Mouse (Mus musculus): Measurements from ENCODE around the gene Igfbp2. TPM values are rescaled to one million over a fixed set of nuclear protein-coding genes. Genes with fewer than 3 reads are reported as not detected.

Gene Igfbp2
- polyA plus RNA-seq, 1 experiment from 2014 or later: 329 TPM

GRCm38 (mm10) chr1:72859963-72860362, 35.7 kb downstream of the Igfbp2 start:
- no peaks in the 10 kb centered on the region for H3K9me3 ChIP-seq
- ATAC-seq (replicated peaks): no peak
- H3K36me3 ChIP-seq (replicated peaks): no peaks in the 10 kb centered on the region
- H3K27ac ChIP-seq: no peak overlapping the region
- no peaks in the 10 kb centered on the region for H3K27me3 ChIP-seq (replicated peaks)
- H3K4me2 ChIP-seq: no peak overlapping the region
- 90% methylated on average over 9 of the region's 9 CpGs for WGBS
- H3K4me1 ChIP-seq: peaks cover 11% of the 10 kb centered on the region
- H3K4me3 ChIP-seq: no peak overlapping the region
- H3K9ac ChIP-seq: no peak overlapping the region

- Histone ChIP-seq H3K27ac (no peak overlapping the region), H3K27me3 (replicated peaks) (no peaks in the 10 kb centered on the region), H3K36me3 (replicated peaks) (no peaks in the 10 kb centered on the region), H3K4me2 (no peak overlapping the region), H3K9ac (no peak overlapping the region), H3K4me3 (no peak overlapping the region), H3K4me1 (peaks cover 11% of the 10 kb centered on the region), H3K9me3 (no peaks in the 10 kb centered on the region)
- no peak for ATAC-seq (replicated peaks)
- 92% methylated on average over 2 of the region's 2 CpGs for WGBS
Measured at GRCm38 (mm10) chr1:72860502-72860901, 36.2 kb downstream of the Igfbp2 start.

GRCm38 (mm10) chr1:72861702-72862101, 37.4 kb downstream of the Igfbp2 start:
- H3K4me2 ChIP-seq: no peak overlapping the region
- 86% methylated on average over 2 of the region's 2 CpGs for WGBS
- H3K27me3 ChIP-seq (replicated peaks): no peaks in the 10 kb centered on the region
- no peak overlapping the region for H3K4me3 ChIP-seq
- H3K27ac ChIP-seq: no peak overlapping the region
- no peaks in the 10 kb centered on the region for H3K9me3 ChIP-seq
- no peak overlapping the region for H3K9ac ChIP-seq
- peaks cover 20% of the 10 kb centered on the region for H3K4me1 ChIP-seq
- no peak for ATAC-seq (replicated peaks)
- no peaks in the 10 kb centered on the region for H3K36me3 ChIP-seq (replicated peaks)

- H3K9me3 ChIP-seq: no peaks in the 10 kb centered on the region
- no peak overlapping the region for H3K27ac ChIP-seq
- H3K4me1 ChIP-seq: peaks cover 20% of the 10 kb centered on the region
- H3K4me2 ChIP-seq: no peak overlapping the region
- no peak overlapping the region for H3K9ac ChIP-seq
- H3K27me3 ChIP-seq (replicated peaks): no peaks in the 10 kb centered on the region
- ATAC-seq (replicated peaks): no peak
- no peaks in the 10 kb centered on the region for H3K36me3 ChIP-seq (replicated peaks)
- no peak overlapping the region for H3K4me3 ChIP-seq
- 94% methylated on average over 21 of the region's 21 CpGs for WGBS
Measured at GRCm38 (mm10) chr1:72862248-72862647, 37.9 kb downstream of the Igfbp2 start.

GRCm38 (mm10) chr1:72863692-72864091, 39.4 kb downstream of the Igfbp2 start:
- Histone ChIP-seq H3K9me3 (no peaks in the 10 kb centered on the region), H3K27ac (no peak overlapping the region), H3K4me2 (no peak overlapping the region), H3K27me3 (replicated peaks) (no peaks in the 10 kb centered on the region), H3K36me3 (replicated peaks) (no peaks in the 10 kb centered on the region), H3K9ac (no peak overlapping the region), H3K4me1 (peaks cover 20% of the 10 kb centered on the region), H3K4me3 (no peak overlapping the region)
- WGBS: 90% methylated on average over 8 of the region's 8 CpGs
- ATAC-seq (replicated peaks): no peak

- no peak for ATAC-seq (replicated peaks)
- Histone ChIP-seq H3K36me3 (replicated peaks) (no peaks in the 10 kb centered on the region), H3K27me3 (replicated peaks) (no peaks in the 10 kb centered on the region), H3K27ac (no peak overlapping the region), H3K9me3 (no peaks in the 10 kb centered on the region), H3K4me2 (no peak overlapping the region), H3K4me3 (no peak overlapping the region), H3K4me1 (peaks cover 14% of the 10 kb centered on the region), H3K9ac (no peak overlapping the region)
- 81% methylated on average over 3 of the region's 3 CpGs for WGBS
Measured at GRCm38 (mm10) chr1:72864272-72864671, 40.0 kb downstream of the Igfbp2 start.

- ATAC-seq (replicated peaks): peak; percentile 43
- no peak overlapping the region; the same call in 1 of the 2 replicates for H3K27ac ChIP-seq
- H3K27me3 ChIP-seq (replicated peaks): no peaks in the 10 kb centered on the region
- H3K4me3 ChIP-seq: no peak overlapping the region
- WGBS: 14% methylated on average over 6 of the region's 6 CpGs
- H3K36me3 ChIP-seq (replicated peaks): no peaks in the 10 kb centered on the region
- H3K4me2 ChIP-seq: no peak overlapping the region
- H3K9ac ChIP-seq: no peak overlapping the region
- no peaks in the 10 kb centered on the region for H3K9me3 ChIP-seq
- H3K4me1 ChIP-seq: peaks cover 26% of the 10 kb centered on the region
Measured at GRCm38 (mm10) chr1:72865900-72866299, 41.6 kb downstream of the Igfbp2 start.

- H3K4me3 ChIP-seq: no peak overlapping the region
- H3K9me3 ChIP-seq: no peaks in the 10 kb centered on the region
- 58% methylated on average over 5 of the region's 5 CpGs for WGBS
- H3K36me3 ChIP-seq (replicated peaks): no peaks in the 10 kb centered on the region
- H3K4me1 ChIP-seq: peaks cover 28% of the 10 kb centered on the region
- H3K27ac ChIP-seq: no peak overlapping the region; the same call in 1 of the 2 replicates
- no peak overlapping the region for H3K9ac ChIP-seq
- H3K4me2 ChIP-seq: no peak overlapping the region
- no peak for ATAC-seq (replicated peaks)
- no peaks in the 10 kb centered on the region for H3K27me3 ChIP-seq (replicated peaks)
Measured at GRCm38 (mm10) chr1:72866417-72866816, 42.1 kb downstream of the Igfbp2 start.

- Histone ChIP-seq H3K9me3 (no peaks in the 10 kb centered on the region), H3K4me1 (peaks cover 33% of the 10 kb centered on the region), H3K27me3 (replicated peaks) (no peaks in the 10 kb centered on the region), H3K4me3 (no peak overlapping the region), H3K36me3 (replicated peaks) (no peaks in the 10 kb centered on the region), H3K27ac (no peak overlapping the region), H3K9ac (no peak overlapping the region), H3K4me2 (no peak overlapping the region)
- ATAC-seq (replicated peaks): no peak
- 42% methylated on average over 1 of the region's 1 CpGs for WGBS
Measured at GRCm38 (mm10) chr1:72867346-72867745, 43.0 kb downstream of the Igfbp2 start.

- WGBS: 83% methylated on average over 10 of the region's 10 CpGs
- H3K4me2 ChIP-seq: no peak overlapping the region
- no peak for ATAC-seq (replicated peaks)
Measured at GRCm38 (mm10) chr1:72868429-72869215, 44.3 kb downstream of the Igfbp2 start.

GRCm38 (mm10) chr1:72869275-72869674, 45.0 kb downstream of the Igfbp2 start:
- H3K27me3 ChIP-seq (replicated peaks): peaks cover 3% of the 10 kb centered on the region; the same call in 1 of the 2 replicates
- no peak overlapping the region for H3K27ac ChIP-seq
- H3K36me3 ChIP-seq (replicated peaks): no peaks in the 10 kb centered on the region
- H3K4me3 ChIP-seq: no peak overlapping the region
- ATAC-seq (replicated peaks): no peak
- H3K4me2 ChIP-seq: no peak overlapping the region
- no peaks in the 10 kb centered on the region for H3K9me3 ChIP-seq
- H3K9ac ChIP-seq: no peak overlapping the region
- peaks cover 52% of the 10 kb centered on the region for H3K4me1 ChIP-seq

More at GRCm38 (mm10) chr1:72868429-72869215, 44.3 kb downstream of the Igfbp2 start:
- Histone ChIP-seq H3K36me3 (replicated peaks) (no peaks in the 10 kb centered on the region), H3K9me3 (no peaks in the 10 kb centered on the region), H3K4me1 (peaks cover 46% of the 10 kb centered on the region), H3K4me3 (no peak overlapping the region), H3K27ac (no peak overlapping the region), H3K27me3 (replicated peaks) (no peaks in the 10 kb centered on the region), H3K9ac (no peak overlapping the region)

GRCm38 (mm10) chr1:72869681-72870614, 45.6 kb downstream of the Igfbp2 start:
- WGBS: 5% methylated on average over 22 of the region's 22 CpGs
- Histone ChIP-seq H3K9me3 (no peaks in the 10 kb centered on the region), H3K36me3 (replicated peaks) (no peaks in the 10 kb centered on the region), H3K27me3 (replicated peaks) (peaks cover 7% of the 10 kb centered on the region), H3K4me3 (peak overlapping the region; percentile 58), H3K27ac (peak overlapping the region; percentile 84; the same call in 1 of the 2 replicates), H3K9ac (peak overlapping the region; percentile 46; the same call in 1 of the 2 replicates), H3K4me1 (peaks cover 59% of the 10 kb centered on the region), H3K4me2 (peak overlapping the region; percentile 99)
- ATAC-seq (replicated peaks): no peak

All from midbrain, embryonic 15.5 days (tissue).